Mouse (Mus musculus) c-Kit-positive CD71-positive TER-119-negative erythroid progenitor cells, embryonic 14.5 days (primary cell): ENCODE results near the gene Dnah7a.
"Not testable (repeated sequence)": the region's sequence is repeated elsewhere in the genome, so short reads cannot be mapped to it uniquely, and the experiment has no call there.

Source experiments
- DNase-seq: peaks from one replicate; pipeline ENCODE4 v3.0.0-alpha.2; 2013; ENCODE audit warnings: low read depth

Gene Dnah7a

GRCm38 (mm10) chr1:53384085-53384688 lies 322.4 kb downstream of the Dnah7a start:
- DNase-seq = no peak

GRCm38 (mm10) chr1:53377731-53378130 lies 328.9 kb downstream of the Dnah7a start:
- DNase-seq = no peak

GRCm38 (mm10) chr1:53375965-53376364 lies 330.6 kb downstream of the Dnah7a start:
- not testable (repeated sequence) for DNase-seq

- DNase-seq = no peak
Observed at GRCm38 (mm10) chr1:53358988-53359387, 347.6 kb downstream of the Dnah7a start.

DNA sequence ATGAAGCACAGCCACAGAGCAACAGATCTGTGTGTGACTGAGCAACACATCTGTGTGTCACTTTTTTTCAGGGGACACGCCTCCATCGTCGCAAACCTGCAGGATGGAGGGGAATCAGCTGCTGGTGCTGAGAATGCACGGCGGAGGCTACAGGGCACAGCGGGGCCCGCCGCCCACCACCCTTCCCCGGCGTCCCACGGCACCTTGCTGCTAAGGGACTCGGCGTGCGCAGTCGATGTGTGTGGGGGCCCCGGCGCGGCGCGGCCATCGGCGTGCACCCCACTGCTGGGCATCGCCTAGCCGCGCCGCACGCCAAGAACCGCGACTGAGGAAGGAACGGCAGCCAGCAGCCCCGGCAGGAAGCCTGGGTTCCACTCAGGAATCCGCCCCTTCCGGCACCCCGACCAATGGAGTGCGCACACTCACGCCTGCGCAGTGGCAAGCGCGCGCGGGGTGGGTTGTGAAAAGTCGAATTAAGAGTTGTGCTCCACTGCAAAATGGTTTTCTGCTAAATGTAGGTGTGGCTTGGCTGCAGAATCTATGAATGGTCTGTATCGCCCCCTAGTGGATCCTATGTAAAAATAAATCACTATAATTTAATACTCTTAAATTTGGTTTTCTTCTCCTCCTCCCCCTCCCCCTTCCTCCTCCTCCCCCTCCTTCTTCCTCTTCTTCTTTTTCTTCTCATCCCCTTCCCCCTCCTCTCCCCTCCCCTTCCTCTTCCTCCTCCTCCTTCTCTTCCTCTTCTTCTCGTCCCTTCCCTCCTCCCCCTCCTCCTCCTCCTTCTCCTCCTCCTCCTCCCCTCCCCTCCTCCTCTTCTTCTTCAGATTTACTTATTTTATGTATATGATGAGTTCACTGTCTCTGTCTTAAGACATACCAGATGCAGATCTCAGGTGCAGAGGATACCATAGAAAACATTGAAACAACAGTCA lies 354.0 kb downstream of the Dnah7a start, which contains the start of the genes Asdurf, Gm28551 and Asnsd1:
Gene Asdurf (minus strand): TSS at position 293 of the 935 bp plus-strand sequence.
Gene Gm28551 (minus strand): TSS at position 341 of the 935 bp plus-strand sequence.
Gene Asnsd1 (minus strand): TSS at position 426 of the 935 bp plus-strand sequence.
- peak; percentile 96 for DNase-seq
